Mouse (Mus musculus): ENCODE results near the gene Sdf4. TPM values are rescaled to one million over a fixed set of nuclear protein-coding genes. Genes with fewer than 3 reads are reported as not detected.
A peak's percentile ranks its signal among the peaks of the same experiment; 100 is the strongest.

The Sdf4 gene
- polyA plus RNA-seq, 1 experiment from 2014 or later, result 112 TPM

- DNase-seq (ENCODE audit: low spot score) (peak; percentile 43), ATAC-seq (ENCODE audit: low FRiP score) (no peak)
- Histone ChIP-seq H3K4me2 (replicated peaks) (no peak overlapping the region), H3K27me3 (ENCODE audit: control insufficient read depth, insufficient read depth, low read length) (peaks cover 28% of the 10 kb centered on the region), H3K4me3 (replicated peaks; ENCODE audit: low read length) (no peak overlapping the region), H3K27ac (no peak overlapping the region), H3K9ac (no peak overlapping the region), H3K36me3 (replicated peaks; ENCODE audit: control insufficient read depth, insufficient read depth) (0 out of 2 replicates have a peak, but pooled peaks cover 4% of the 10 kb centered on the region), H3K9me3 (ENCODE audit: control insufficient read depth, low read length) (no peaks in the 10 kb centered on the region), H3K4me1 (replicated peaks; ENCODE audit: control insufficient read depth, insufficient read depth, low read length) (peaks cover 22% of the 10 kb centered on the region)
- WGBS, result 58% methylated on average over 6 of the region's 6 CpGs
Measured at GRCm38 (mm10) chr4:156033476-156034119, 40.9 kb downstream of the Sdf4 start.

- Histone ChIP-seq H3K27ac (no peak overlapping the region), H3K4me2 (replicated peaks) (peak overlapping the region; percentile 43; the same call in 1 of the 2 replicates), H3K36me3 (replicated peaks; ENCODE audit: control insufficient read depth, insufficient read depth) (0 out of 2 replicates have a peak, but pooled peaks cover under 1% of the 10 kb centered on the region), H3K9me3 (ENCODE audit: control insufficient read depth, low read length) (no peaks in the 10 kb centered on the region), H3K4me3 (replicated peaks; ENCODE audit: low read length) (no peak overlapping the region), H3K27me3 (ENCODE audit: control insufficient read depth, insufficient read depth, low read length) (peaks cover 28% of the 10 kb centered on the region), H3K4me1 (replicated peaks; ENCODE audit: control insufficient read depth, insufficient read depth, low read length) (peaks cover 22% of the 10 kb centered on the region), H3K9ac (no peak overlapping the region)
- WGBS, result 46% methylated on average over 4 of the region's 4 CpGs
- no peak for DNase-seq (ENCODE audit: low spot score)
- no peak for ATAC-seq (ENCODE audit: low FRiP score)
Measured at GRCm38 (mm10) chr4:156034301-156034700, 41.6 kb downstream of the Sdf4 start.

- H3K36me3 ChIP-seq (replicated peaks; ENCODE audit: control insufficient read depth, insufficient read depth), result no peaks in the 10 kb centered on the region
- H3K9ac ChIP-seq, result peak overlapping the region; percentile 32
- H3K27ac ChIP-seq, result no peak overlapping the region
- H3K9me3 ChIP-seq (ENCODE audit: control insufficient read depth, low read length), result no peaks in the 10 kb centered on the region
- ATAC-seq (ENCODE audit: low FRiP score), result no peak
- no peak for DNase-seq (ENCODE audit: low spot score)
- peak overlapping the region; percentile 15 for H3K4me3 ChIP-seq (replicated peaks; ENCODE audit: low read length)
- H3K27me3 ChIP-seq (ENCODE audit: control insufficient read depth, insufficient read depth, low read length), result peaks cover 28% of the 10 kb centered on the region
- peaks cover 22% of the 10 kb centered on the region for H3K4me1 ChIP-seq (replicated peaks; ENCODE audit: control insufficient read depth, insufficient read depth, low read length)
- peak overlapping the region; percentile 43 for H3K4me2 ChIP-seq (replicated peaks)
- 3% methylated on average over 25 of the region's 25 CpGs for WGBS
Measured at GRCm38 (mm10) chr4:156034901-156035300, 42.2 kb downstream of the Sdf4 start.

- H3K27ac ChIP-seq, result no peak overlapping the region
- no peaks in the 10 kb centered on the region for H3K4me1 ChIP-seq (replicated peaks; ENCODE audit: control insufficient read depth, insufficient read depth, low read length)
- ATAC-seq (ENCODE audit: low FRiP score) (no peak), DNase-seq (ENCODE audit: low spot score) (no peak)
- H3K9ac ChIP-seq, result no peak overlapping the region
- no peak overlapping the region for H3K4me2 ChIP-seq (replicated peaks)
- H3K4me3 ChIP-seq (replicated peaks; ENCODE audit: low read length), result no peak overlapping the region
- H3K27me3 ChIP-seq (ENCODE audit: control insufficient read depth, insufficient read depth, low read length), result no peaks in the 10 kb centered on the region
- no peaks in the 10 kb centered on the region for H3K36me3 ChIP-seq (replicated peaks; ENCODE audit: control insufficient read depth, insufficient read depth)
- no peaks in the 10 kb centered on the region for H3K9me3 ChIP-seq (ENCODE audit: control insufficient read depth, low read length)
- 80% methylated on average over 5 of the region's 5 CpGs for WGBS
Measured at GRCm38 (mm10) chr4:156044754-156045153, 52.1 kb downstream of the Sdf4 start.

- Histone ChIP-seq H3K9me3 (ENCODE audit: control insufficient read depth, low read length) (no peaks in the 10 kb centered on the region), H3K4me3 (replicated peaks; ENCODE audit: low read length) (no peak overlapping the region), H3K9ac (no peak overlapping the region), H3K27ac (no peak overlapping the region), H3K27me3 (ENCODE audit: control insufficient read depth, insufficient read depth, low read length) (no peaks in the 10 kb centered on the region), H3K4me2 (replicated peaks) (no peak overlapping the region), H3K4me1 (replicated peaks; ENCODE audit: control insufficient read depth, insufficient read depth, low read length) (no peaks in the 10 kb centered on the region), H3K36me3 (replicated peaks; ENCODE audit: control insufficient read depth, insufficient read depth) (no peaks in the 10 kb centered on the region)
- ATAC-seq (ENCODE audit: low FRiP score) (no peak), DNase-seq (ENCODE audit: low spot score) (no peak)
- WGBS, result 78% methylated on average over 3 of the region's 3 CpGs
Measured at GRCm38 (mm10) chr4:156049779-156050178, 57.1 kb downstream of the Sdf4 start.

GRCm38 (mm10) chr4:156050391-156050980 lies 57.8 kb downstream of the Sdf4 start:
- H3K4me1 ChIP-seq (replicated peaks; ENCODE audit: control insufficient read depth, insufficient read depth, low read length), result no peaks in the 10 kb centered on the region
- H3K4me2 ChIP-seq (replicated peaks), result no peak overlapping the region
- 80% methylated on average over 6 of the region's 6 CpGs for WGBS
- no peaks in the 10 kb centered on the region for H3K36me3 ChIP-seq (replicated peaks; ENCODE audit: control insufficient read depth, insufficient read depth)
- no peak overlapping the region for H3K4me3 ChIP-seq (replicated peaks; ENCODE audit: low read length)
- H3K27me3 ChIP-seq (ENCODE audit: control insufficient read depth, insufficient read depth, low read length), result no peaks in the 10 kb centered on the region
- DNase-seq (ENCODE audit: low spot score) (no peak), ATAC-seq (ENCODE audit: low FRiP score) (no peak)
- H3K9ac ChIP-seq, result no peak overlapping the region
- no peak overlapping the region for H3K27ac ChIP-seq
- H3K9me3 ChIP-seq (ENCODE audit: control insufficient read depth, low read length), result no peaks in the 10 kb centered on the region

GRCm38 (mm10) chr4:156053113-156053512 lies 60.4 kb downstream of the Sdf4 start:
- H3K4me1 ChIP-seq (replicated peaks; ENCODE audit: control insufficient read depth, insufficient read depth, low read length), result no peaks in the 10 kb centered on the region
- no peaks in the 10 kb centered on the region for H3K9me3 ChIP-seq (ENCODE audit: control insufficient read depth, low read length)
- H3K27me3 ChIP-seq (ENCODE audit: control insufficient read depth, insufficient read depth, low read length), result no peaks in the 10 kb centered on the region
- no peak for ATAC-seq (ENCODE audit: low FRiP score)
- H3K9ac ChIP-seq, result no peak overlapping the region
- H3K4me2 ChIP-seq (replicated peaks), result no peak overlapping the region
- no peak for DNase-seq (ENCODE audit: low spot score)
- H3K36me3 ChIP-seq (replicated peaks; ENCODE audit: control insufficient read depth, insufficient read depth), result no peaks in the 10 kb centered on the region
- H3K4me3 ChIP-seq (replicated peaks; ENCODE audit: low read length), result no peak overlapping the region
- H3K27ac ChIP-seq, result no peak overlapping the region
- 87% methylated on average over 4 of the region's 4 CpGs for WGBS

- Histone ChIP-seq H3K9me3 (ENCODE audit: control insufficient read depth, low read length) (no peaks in the 10 kb centered on the region), H3K27me3 (ENCODE audit: control insufficient read depth, insufficient read depth, low read length) (no peaks in the 10 kb centered on the region), H3K4me3 (replicated peaks; ENCODE audit: low read length) (no peak overlapping the region), H3K27ac (no peak overlapping the region), H3K36me3 (replicated peaks; ENCODE audit: control insufficient read depth, insufficient read depth) (no peaks in the 10 kb centered on the region), H3K4me2 (replicated peaks) (no peak overlapping the region), H3K9ac (no peak overlapping the region), H3K4me1 (replicated peaks; ENCODE audit: control insufficient read depth, insufficient read depth, low read length) (no peaks in the 10 kb centered on the region)
- ATAC-seq (ENCODE audit: low FRiP score) (no peak), DNase-seq (ENCODE audit: low spot score) (no peak)
- WGBS, result 90% methylated on average over 4 of the region's 4 CpGs
Measured at GRCm38 (mm10) chr4:156054130-156054529, 61.5 kb downstream of the Sdf4 start.

- Histone ChIP-seq H3K27ac (no peak overlapping the region), H3K9me3 (ENCODE audit: control insufficient read depth, low read length) (no peaks in the 10 kb centered on the region), H3K27me3 (ENCODE audit: control insufficient read depth, insufficient read depth, low read length) (no peaks in the 10 kb centered on the region), H3K9ac (no peak overlapping the region), H3K4me1 (replicated peaks; ENCODE audit: control insufficient read depth, insufficient read depth, low read length) (no peaks in the 10 kb centered on the region), H3K4me2 (replicated peaks) (no peak overlapping the region), H3K36me3 (replicated peaks; ENCODE audit: control insufficient read depth, insufficient read depth) (no peaks in the 10 kb centered on the region), H3K4me3 (replicated peaks; ENCODE audit: low read length) (no peak overlapping the region)
- ATAC-seq (ENCODE audit: low FRiP score) (no peak), DNase-seq (ENCODE audit: low spot score) (no peak)
- 94% methylated on average over 6 of the region's 6 CpGs for WGBS
Measured at GRCm38 (mm10) chr4:156054606-156055005, 61.9 kb downstream of the Sdf4 start.

Measured in hindbrain, embryonic 14.5 days (tissue).